Mouse (Mus musculus) hindbrain, embryonic 13.5 days (tissue): ENCODE results near the gene Adam22. TPM values are rescaled to one million over a fixed set of nuclear protein-coding genes. Genes with fewer than 3 reads are reported as not detected.
"Not testable (repeated sequence)": the region's sequence is repeated elsewhere in the genome, so short reads cannot be mapped to it uniquely, and the experiment has no call there.

ENCODE experiments used
- ATAC-seq: fragments of 200-750 bp; cut with Nextera tagmentation; 2 replicates; pipeline ENCODE4 v1.8.0; 2017; ENCODE audit warnings: moderate TSS enrichment; ENCODE audit not compliant: low FRiP score
- H3K27ac ChIP-seq: fragments of 300-500 bp; sonication (generic); 2 replicates; pipeline ENCODE4 v1.5.1; 2015; ENCODE audit warnings: inconsistent platforms, mild to moderate bottlenecking, moderate library complexity
- H3K27me3 ChIP-seq: fragments of 300-500 bp; sonication (generic); 2 replicates; pipeline ENCODE4 v1.6.1; 2015; ENCODE audit warnings: mild to moderate bottlenecking, inconsistent platforms
- H3K36me3 ChIP-seq: fragments of 300-500 bp; sonication (generic); 2 replicates; pipeline ENCODE4 v1.6.1; 2015; ENCODE audit warnings: mild to moderate bottlenecking, inconsistent platforms
- H3K4me1 ChIP-seq: fragments of 300-500 bp; sonication (generic); replicated peaks from 2 replicates; pipeline ENCODE4 v1.6.1; 2015; ENCODE audit warnings: inconsistent platforms
- H3K4me2 ChIP-seq: fragments of 300-500 bp; sonication (generic); 2 replicates; pipeline ENCODE4 v1.6.1; 2015; ENCODE audit warnings: inconsistent platforms, mild to moderate bottlenecking, moderate library complexity
- H3K4me3 ChIP-seq: fragments of 300-500 bp; sonication (generic); 2 replicates; pipeline ENCODE4 v1.5.1; 2015; ENCODE audit warnings: mild to moderate bottlenecking, inconsistent platforms
- H3K9ac ChIP-seq: fragments of 300-500 bp; sonication (generic); 2 replicates; pipeline ENCODE4 v1.6.1; 2015; ENCODE audit warnings: mild to moderate bottlenecking, inconsistent platforms
- H3K9me3 ChIP-seq: fragments of 300-500 bp; sonication (generic); 2 replicates; pipeline ENCODE4 v1.6.1; 2016; ENCODE audit warnings: inconsistent platforms
- WGBS: fragments of 180-500 bp; shearing (Covaris S2); methylation state at CpG from one replicate; pipeline ENCODE4 v1.1.7; 2015; 5-methylcytosine and 5-hydroxymethylcytosine counted together
- polyA plus RNA-seq: library from polyadenylated mRNA; unstranded; fragments of >200 nt; fragmentation: Nextera tagmentation; extraction: Ambion mirVana; gene quantifications from 2 replicates; pipeline ENCODE4 v1.2.1, GENCODE M21; 2015

The Adam22 gene
- polyA plus RNA-seq, 1 experiment from 2014 or later: 35.2 TPM

GRCm38 (mm10) chr5:8224321-8224705 lies 143.6 kb downstream of the Adam22 start:
- H3K9me3 ChIP-seq: no peaks in the 10 kb centered on the region
- H3K4me3 ChIP-seq: no peak overlapping the region
- H3K9ac ChIP-seq: no peak overlapping the region
- ATAC-seq: peak; percentile 50
- no peak overlapping the region for H3K4me2 ChIP-seq
- H3K36me3 ChIP-seq: no peaks in the 10 kb centered on the region
- H3K27ac ChIP-seq: no peak overlapping the region
- 55% methylated on average over 4 of the region's 4 CpGs for WGBS
- no peaks in the 10 kb centered on the region for H3K4me1 ChIP-seq
- no peaks in the 10 kb centered on the region for H3K27me3 ChIP-seq

- H3K9ac ChIP-seq: no peak overlapping the region
- no peaks in the 10 kb centered on the region for H3K4me1 ChIP-seq
- peak; percentile 80 for ATAC-seq
- no peaks in the 10 kb centered on the region for H3K9me3 ChIP-seq
- WGBS: 76% methylated on average over 8 of the region's 8 CpGs
- H3K27me3 ChIP-seq: no peaks in the 10 kb centered on the region
- H3K4me3 ChIP-seq: no peak overlapping the region
- no peaks in the 10 kb centered on the region for H3K36me3 ChIP-seq
- H3K4me2 ChIP-seq: no peak overlapping the region
- peak overlapping the region; percentile 55; the same call in 1 of the 2 replicates for H3K27ac ChIP-seq
Measured at GRCm38 (mm10) chr5:8223597-8224320, 144.2 kb downstream of the Adam22 start.

DNA sequence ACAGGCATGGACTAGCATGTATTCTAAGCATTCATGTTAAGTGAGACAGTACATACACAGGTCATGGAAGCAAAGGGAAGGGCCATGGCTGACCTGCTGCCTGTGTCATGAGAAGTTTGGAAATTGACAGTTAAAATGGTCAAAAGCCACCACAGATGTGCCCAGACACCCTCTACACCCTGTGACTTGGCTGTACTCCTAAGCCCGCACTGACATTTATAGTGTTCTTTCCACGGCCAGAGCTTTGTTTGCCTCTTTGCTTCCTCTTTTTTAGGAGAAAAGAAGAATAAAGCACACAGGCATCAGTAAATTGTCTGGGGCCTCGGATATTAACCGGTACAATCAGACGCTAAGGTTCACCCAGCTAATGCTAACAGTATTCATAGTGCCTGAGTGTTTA lies 146.3 kb downstream of the Adam22 start:
- no peaks in the 10 kb centered on the region for H3K4me1 ChIP-seq
- no peak overlapping the region for H3K9ac ChIP-seq
- no peak overlapping the region for H3K4me2 ChIP-seq
- no peak overlapping the region for H3K27ac ChIP-seq
- H3K9me3 ChIP-seq: no peaks in the 10 kb centered on the region
- H3K4me3 ChIP-seq: no peak overlapping the region
- 88% methylated on average over 5 of the region's 5 CpGs for WGBS
- no peaks in the 10 kb centered on the region for H3K27me3 ChIP-seq
- no peak for ATAC-seq
- H3K36me3 ChIP-seq: no peaks in the 10 kb centered on the region

DNA sequence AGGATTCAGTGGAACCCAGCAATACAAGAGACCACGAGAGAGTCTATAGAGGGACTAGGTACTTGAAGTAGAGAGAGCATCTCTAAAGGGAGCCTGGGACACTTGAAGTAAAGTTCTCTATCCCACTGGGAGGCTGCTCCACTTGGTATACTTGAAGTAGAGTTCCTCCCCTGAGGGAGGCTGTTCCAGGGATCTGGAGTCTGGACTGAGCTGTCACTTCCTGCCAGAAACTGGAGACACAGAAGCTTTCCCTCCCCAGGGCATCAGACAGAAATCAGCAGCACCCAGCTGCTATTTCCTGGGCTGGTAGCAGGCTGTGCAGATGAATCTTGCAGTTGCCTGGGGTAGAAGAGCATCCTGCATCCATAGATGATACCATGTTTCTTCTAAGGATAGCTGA lies 152.1 kb downstream of the Adam22 start:
- no peaks in the 10 kb centered on the region for H3K4me1 ChIP-seq
- H3K4me3 ChIP-seq: no peak overlapping the region
- H3K9me3 ChIP-seq: no peaks in the 10 kb centered on the region
- no peak overlapping the region for H3K9ac ChIP-seq
- H3K27ac ChIP-seq: no peak overlapping the region
- no peaks in the 10 kb centered on the region for H3K36me3 ChIP-seq
- H3K27me3 ChIP-seq: no peaks in the 10 kb centered on the region
- no peak overlapping the region for H3K4me2 ChIP-seq
- 79% methylated on average over 1 of the region's 1 CpGs for WGBS
- ATAC-seq: no peak

DNA sequence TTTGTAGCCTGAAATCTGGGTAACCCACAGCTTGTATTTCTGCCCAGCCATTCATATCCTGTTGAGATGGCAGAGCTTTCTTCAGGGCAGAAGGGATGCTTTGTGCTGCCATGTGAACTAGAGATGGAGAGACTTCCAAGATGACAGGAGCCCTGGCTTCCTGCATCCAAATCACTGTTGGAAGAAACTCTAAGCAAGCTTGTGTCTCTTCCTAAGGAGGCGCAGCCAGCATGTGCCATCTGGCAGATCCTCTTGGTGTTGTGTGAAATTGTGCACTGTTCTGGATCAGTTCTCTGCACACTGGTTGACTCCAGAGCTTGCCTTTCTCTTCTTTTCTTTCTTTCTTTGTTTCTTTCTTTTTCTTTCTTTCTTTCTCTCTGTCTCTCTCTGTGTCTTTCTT lies 183.0 kb downstream of the Adam22 start:
- H3K4me3 ChIP-seq, H3K36me3 ChIP-seq, ATAC-seq: not testable (repeated sequence)

DNA sequence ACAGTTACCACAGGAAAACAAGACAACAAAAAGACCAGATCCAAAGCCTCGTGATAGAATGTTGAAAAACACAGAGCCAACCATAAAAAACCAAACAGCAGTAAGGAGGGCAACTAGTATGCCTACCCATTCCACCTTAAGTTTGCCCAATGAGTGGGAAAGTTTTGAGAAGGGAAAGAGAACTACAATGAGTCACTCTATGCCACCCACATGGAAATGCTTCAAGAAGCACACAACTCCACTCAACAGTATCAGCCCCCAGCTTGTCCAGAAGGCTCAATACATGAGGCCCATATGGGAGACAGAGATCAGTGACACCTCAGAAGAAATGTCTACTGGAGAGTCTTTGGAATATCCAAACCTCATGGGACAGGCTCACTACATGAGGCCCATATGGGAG lies 187.3 kb downstream of the Adam22 start:
- 73% methylated on average over 1 of the region's 1 CpGs for WGBS
- H3K9me3 ChIP-seq: no peaks in the 10 kb centered on the region
- H3K4me1 ChIP-seq: no peaks in the 10 kb centered on the region
- ATAC-seq: no peak
- H3K36me3 ChIP-seq: no peaks in the 10 kb centered on the region
- no peak overlapping the region for H3K27ac ChIP-seq
- no peak overlapping the region for H3K4me2 ChIP-seq
- no peak overlapping the region for H3K9ac ChIP-seq
- no peak overlapping the region for H3K4me3 ChIP-seq
- H3K27me3 ChIP-seq: no peaks in the 10 kb centered on the region

More for the DNA sequence above, 183.0 kb downstream of the Adam22 start:
- H3K4me2 ChIP-seq, H3K27ac ChIP-seq, H3K9ac ChIP-seq, H3K4me1 ChIP-seq, H3K9me3 ChIP-seq, H3K27me3 ChIP-seq: not testable (repeated sequence)
- WGBS: 88% methylated on average over 1 of the region's 1 CpGs

GRCm38 (mm10) chr5:8178111-8178510 lies 189.8 kb downstream of the Adam22 start:
- no peak overlapping the region for H3K9ac ChIP-seq
- H3K4me2 ChIP-seq: no peak overlapping the region
- no peak overlapping the region for H3K4me3 ChIP-seq
- no peaks in the 10 kb centered on the region for H3K4me1 ChIP-seq
- no peaks in the 10 kb centered on the region for H3K36me3 ChIP-seq
- H3K27me3 ChIP-seq: no peaks in the 10 kb centered on the region
- no peak overlapping the region for H3K27ac ChIP-seq
- WGBS: 93% methylated on average over 17 of the region's 17 CpGs
- H3K9me3 ChIP-seq: no peaks in the 10 kb centered on the region
- ATAC-seq: no peak

GRCm38 (mm10) chr5:8164773-8165172 lies 203.2 kb downstream of the Adam22 start:
- Histone ChIP-seq H3K4me3 (no peak overlapping the region), H3K9ac (no peak overlapping the region), H3K9me3 (0 out of 2 replicates have a peak, but pooled peaks cover 3% of the 10 kb centered on the region), H3K4me1 (0 out of 2 replicates have a peak, but pooled peaks cover 3% of the 10 kb centered on the region), H3K27ac (no peak overlapping the region), H3K36me3 (no peaks in the 10 kb centered on the region), H3K27me3 (no peaks in the 10 kb centered on the region), H3K4me2 (no peak overlapping the region)
- ATAC-seq: no peak
- 57% methylated on average over 4 of the region's 4 CpGs for WGBS

GRCm38 (mm10) chr5:8151645-8152044 lies 216.3 kb downstream of the Adam22 start:
- Histone ChIP-seq H3K4me1 (no peaks in the 10 kb centered on the region), H3K27me3 (no peaks in the 10 kb centered on the region), H3K9ac (no peak overlapping the region), H3K36me3 (no peaks in the 10 kb centered on the region), H3K9me3 (no peaks in the 10 kb centered on the region), H3K27ac (no peak overlapping the region), H3K4me2 (no peak overlapping the region), H3K4me3 (no peak overlapping the region)
- no peak for ATAC-seq
- 88% methylated on average over 1 of the region's 1 CpGs for WGBS

DNA sequence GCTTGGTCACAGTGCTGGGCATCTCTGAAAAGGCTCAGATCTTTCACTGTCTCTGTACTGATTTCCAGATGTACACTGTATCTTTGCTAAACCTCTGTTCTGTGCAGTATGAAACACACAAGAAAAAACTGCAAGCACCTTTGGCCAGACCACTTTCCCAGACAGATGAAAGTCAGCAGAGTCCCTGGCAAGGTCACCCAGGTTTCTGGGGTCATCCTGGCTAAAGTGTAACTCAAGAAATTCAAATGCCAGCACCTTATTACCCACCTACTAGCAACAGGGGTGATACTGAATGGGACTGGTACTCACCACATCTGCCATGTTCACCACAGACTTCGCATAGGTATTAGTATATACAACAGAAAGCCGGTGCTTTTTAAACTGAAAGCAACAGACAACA lies 221.8 kb downstream of the Adam22 start:
- WGBS: 92% methylated on average over 2 of the region's 2 CpGs
- no peaks in the 10 kb centered on the region for H3K27me3 ChIP-seq

GRCm38 (mm10) chr5:8145473-8145872 lies 222.5 kb downstream of the Adam22 start:
- Histone ChIP-seq H3K9ac (no peak overlapping the region), H3K27me3 (no peaks in the 10 kb centered on the region), H3K4me1 (peaks cover 5% of the 10 kb centered on the region; the same call in 1 of the 2 replicates), H3K4me2 (no peak overlapping the region), H3K9me3 (no peaks in the 10 kb centered on the region), H3K36me3 (no peaks in the 10 kb centered on the region), H3K4me3 (no peak overlapping the region), H3K27ac (no peak overlapping the region)
- ATAC-seq: no peak
- WGBS: 28% methylated on average over 5 of the region's 5 CpGs

More for the DNA sequence above, 221.8 kb downstream of the Adam22 start:
- Histone ChIP-seq H3K36me3 (no peaks in the 10 kb centered on the region), H3K4me3 (no peak overlapping the region), H3K4me1 (peaks cover 5% of the 10 kb centered on the region; the same call in 1 of the 2 replicates), H3K9me3 (no peaks in the 10 kb centered on the region), H3K4me2 (no peak overlapping the region), H3K27ac (no peak overlapping the region), H3K9ac (no peak overlapping the region)
- ATAC-seq: no peak

- Histone ChIP-seq H3K9ac (no peak overlapping the region), H3K36me3 (peaks cover 22% of the 10 kb centered on the region), H3K4me3 (no peak overlapping the region), H3K4me2 (no peak overlapping the region), H3K4me1 (no peaks in the 10 kb centered on the region), H3K27ac (no peak overlapping the region), H3K27me3 (no peaks in the 10 kb centered on the region), H3K9me3 (no peaks in the 10 kb centered on the region)
- no peak for ATAC-seq
- WGBS: 84% methylated on average over 5 of the region's 5 CpGs
Measured at GRCm38 (mm10) chr5:8132546-8132945, 235.4 kb downstream of the Adam22 start.

DNA sequence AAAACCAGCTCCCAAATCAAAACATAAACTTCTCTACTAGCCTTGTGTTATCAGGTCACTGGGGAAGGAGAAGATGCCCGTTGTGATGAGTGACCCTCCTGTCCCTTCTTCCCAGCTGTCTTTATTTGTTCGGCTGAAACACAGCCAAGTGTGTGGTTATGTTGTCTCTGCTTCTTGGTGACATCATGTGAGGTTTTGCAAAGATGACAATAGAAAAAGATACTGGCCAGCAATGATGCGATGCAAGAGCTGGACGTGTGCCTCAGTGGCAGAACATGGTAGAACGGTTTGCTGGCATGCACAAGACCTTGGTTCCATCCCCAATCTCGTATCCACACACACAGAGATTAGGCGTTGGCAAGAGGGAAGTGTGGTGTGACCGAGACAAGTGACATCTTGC lies 236.0 kb downstream of the Adam22 start:
- H3K4me2 ChIP-seq: no peak overlapping the region
- H3K4me1 ChIP-seq: no peaks in the 10 kb centered on the region
- H3K36me3 ChIP-seq: peaks cover 28% of the 10 kb centered on the region
- ATAC-seq: no peak
- no peak overlapping the region for H3K27ac ChIP-seq
- no peak overlapping the region for H3K9ac ChIP-seq
- H3K4me3 ChIP-seq: no peak overlapping the region
- H3K27me3 ChIP-seq: no peaks in the 10 kb centered on the region
- H3K9me3 ChIP-seq: no peaks in the 10 kb centered on the region
- WGBS: 88% methylated on average over 8 of the region's 8 CpGs
